In the genomic region with DNA sequence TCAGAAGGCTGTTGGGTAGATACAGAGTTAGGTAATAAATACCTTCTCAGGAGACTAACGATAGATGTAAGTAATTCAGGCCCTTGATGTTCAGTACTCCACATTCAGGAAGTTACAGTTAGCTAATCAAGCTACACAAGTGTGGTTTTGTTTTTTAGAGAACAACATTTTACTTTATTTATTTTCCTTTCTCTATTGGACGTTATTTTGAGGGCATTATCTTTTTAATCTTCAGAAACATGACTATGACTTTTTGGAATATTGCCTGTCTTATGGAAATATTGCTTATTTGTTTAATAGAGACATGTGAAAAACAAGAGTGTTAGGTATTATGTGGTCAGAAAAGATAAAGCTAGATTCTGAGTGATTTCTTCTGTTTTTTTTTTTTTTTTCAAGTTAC, we compare ENCODE assay signal across 40 mouse cellular contexts. TPM values are rescaled to one million over a fixed set of nuclear protein-coding genes. Genes with fewer than 3 reads are reported as not detected.
A peak's percentile ranks its signal among the peaks of the same experiment; 100 is the strongest.
DNase-seq lines count a peak whose midpoint lies in the region; ATAC-seq and TF ChIP-seq lines count a peak whose summit lies in the region.
"Had no signal": no experiment of that assay in that cellular context is flagged by ENCODE, and none has a peak within 500 bp of the region (broad histone marks: within the 10 kb centered on the region; RNA-seq: fewer than 3 reads in every experiment).

No protein-coding gene starts in this region.

- no peak overlapping the region for H3ac ChIP-seq in myocyte (ENCODE audit: control insufficient read depth, insufficient read length)

- H3K79me2 ChIP-seq in heart, adult 2 months (replicated peaks; ENCODE audit: control insufficient read depth, insufficient read depth, low read length): peaks cover 4% of the 10 kb centered on the region; the same call in 1 of the 2 replicates
- peaks cover 70% of the 10 kb centered on the region for H3K79me2 ChIP-seq in myocyte (ENCODE audit: control insufficient read depth, insufficient read depth)

- H3K27ac ChIP-seq in heart, adult 2 months: peak overlapping the region; percentile 67
- no peak overlapping the region for H3K27ac ChIP-seq in heart, embryonic 12.5 days (ENCODE audit: poor library complexity, severe bottlenecking)
- H3K27ac ChIP-seq in forebrain, embryonic 11.5 days (ENCODE audit: low read depth, low read length): no peak overlapping the region
- H3K27ac ChIP-seq: embryonic facial prominence, embryonic 10.5 days; embryonic facial prominence, embryonic 15.5 days; forebrain, embryonic 13.5 days; hindbrain, embryonic 10.5 days; hindbrain, embryonic 15.5 days; liver, embryonic 15.5 days; lung, embryonic 15.5 days; midbrain, embryonic 13.5 days; stomach, embryonic 15.5 days had no signal

- intact Hi-C loops in heart, adult 2 months (cut with DNase I): no loop called here
- intact Hi-C loops in left cerebral cortex, postnatal 10 days (cut with DNase I): no loop called here

- peaks cover 5% of the 10 kb centered on the region for H3K36me3 ChIP-seq in heart, adult 2 months (ENCODE audit: control insufficient read depth, insufficient read depth, low read length)
- H3K36me3 ChIP-seq in heart, embryonic 12.5 days: no peaks in the 10 kb centered on the region
- H3K36me3 ChIP-seq in G1E (replicated peaks): peaks cover 13% of the 10 kb centered on the region
- H3K36me3 ChIP-seq in myocyte (ENCODE audit: control insufficient read depth, insufficient read depth): peaks cover 4% of the 10 kb centered on the region
- H3K36me3 ChIP-seq in forebrain, embryonic 11.5 days (ENCODE audit: control insufficient read depth, insufficient read depth, low read length): no peaks in the 10 kb centered on the region
- H3K36me3 ChIP-seq: embryonic facial prominence, embryonic 10.5 days; embryonic facial prominence, embryonic 15.5 days; hindbrain, embryonic 10.5 days; hindbrain, embryonic 15.5 days; liver, embryonic 15.5 days; lung, embryonic 15.5 days; midbrain, embryonic 13.5 days; stomach, embryonic 15.5 days had no signal

- TF ChIP-seq POLR2A in heart, adult 2 months (IDR thresholded peaks at IDR 0.05; ENCODE audit: insufficient read depth, low read depth, low read length): no peak
- TF ChIP-seq POLR2A in myocyte (IDR thresholded peaks at IDR 0.05; ENCODE audit: insufficient read length, low read depth): no peak

- H3K27me3 ChIP-seq in heart, adult 2 months (ENCODE audit: control insufficient read depth, insufficient read depth, low read length): no peaks in the 10 kb centered on the region
- no peaks in the 10 kb centered on the region for H3K27me3 ChIP-seq in heart, embryonic 12.5 days (replicated peaks)
- H3K27me3 ChIP-seq in G1E (ENCODE audit: insufficient read depth, low read length): no peaks in the 10 kb centered on the region
- H3K27me3 ChIP-seq in myocyte (ENCODE audit: control insufficient read depth, insufficient read depth, insufficient read length): no peaks in the 10 kb centered on the region
- H3K27me3 ChIP-seq in forebrain, embryonic 11.5 days (ENCODE audit: control insufficient read depth, insufficient read depth, low read length): no peaks in the 10 kb centered on the region
- H3K27me3 ChIP-seq: embryonic facial prominence, embryonic 15.5 days; forebrain, embryonic 13.5 days; hindbrain, embryonic 15.5 days; liver, embryonic 15.5 days; lung, embryonic 15.5 days; megakaryocyte, embryonic 14.5 days; midbrain, embryonic 13.5 days; Patski; stomach, embryonic 15.5 days had no signal

- H3K9me3 ChIP-seq in heart, embryonic 12.5 days (replicated peaks): no peaks in the 10 kb centered on the region
- H3K9me3 ChIP-seq in G1E (replicated peaks): no peaks in the 10 kb centered on the region
- H3K9me3 ChIP-seq in forebrain, embryonic 11.5 days (ENCODE audit: control insufficient read depth, low read length): no peaks in the 10 kb centered on the region
- H3K9me3 ChIP-seq: embryonic facial prominence, embryonic 10.5 days; embryonic facial prominence, embryonic 15.5 days; forebrain, embryonic 13.5 days; hindbrain, embryonic 10.5 days; hindbrain, embryonic 15.5 days; liver, embryonic 15.5 days; lung, embryonic 15.5 days; megakaryocyte, embryonic 14.5 days; midbrain, embryonic 13.5 days; stomach, embryonic 15.5 days had no signal

- H3K4me2 ChIP-seq in heart, embryonic 12.5 days: no peak overlapping the region
- H3K4me2 ChIP-seq in myocyte (ENCODE audit: low read depth): peak overlapping the region; percentile 67
- no peak overlapping the region for H3K4me2 ChIP-seq in forebrain, embryonic 11.5 days (ENCODE audit: low read depth, low read length, severe bottlenecking)
- H3K4me2 ChIP-seq: embryonic facial prominence, embryonic 15.5 days; forebrain, embryonic 13.5 days; hindbrain, embryonic 15.5 days; liver, embryonic 15.5 days; lung, embryonic 15.5 days; midbrain, embryonic 13.5 days; stomach, embryonic 15.5 days had no signal

- no peak for TF ChIP-seq CTCF in heart, adult 2 months (IDR thresholded peaks at IDR 0.05)
- TF ChIP-seq CTCF in G1E (IDR thresholded peaks at IDR 0.05; ENCODE audit: low read depth, low read length): no peak

- no peak for ATAC-seq in heart, embryonic 12.5 days (ENCODE audit: insufficient number of reproducible peaks, low FRiP score)
- ATAC-seq in G1E (ENCODE audit: extremely low read depth, insufficient number of reproducible peaks, low FRiP score, poor library complexity, severe bottlenecking): peak; percentile 58
- ATAC-seq in granulocyte monocyte progenitor cell, adult 5-6 weeks (replicated peaks; ENCODE audit: poor library complexity, severe bottlenecking): peak; percentile 74
- no peak for ATAC-seq in forebrain, embryonic 11.5 days (replicated peaks; ENCODE audit: low FRiP score)
- ATAC-seq: forebrain, embryonic 13.5 days; midbrain, embryonic 13.5 days had no signal

- no peak overlapping the region for H3K4me3 ChIP-seq in heart, adult 2 months
- no peak overlapping the region for H3K4me3 ChIP-seq in heart, embryonic 12.5 days
- H3K4me3 ChIP-seq in G1E (ENCODE audit: low read depth, low read length) (no peak overlapping the region), myocyte (no peak overlapping the region)
- no peak overlapping the region for H3K4me3 ChIP-seq in forebrain, embryonic 11.5 days (ENCODE audit: low read depth, low read length)
- H3K4me3 ChIP-seq: embryonic facial prominence, embryonic 10.5 days; embryonic facial prominence, embryonic 15.5 days; forebrain, embryonic 13.5 days; hindbrain, embryonic 10.5 days; hindbrain, embryonic 15.5 days; liver, embryonic 15.5 days; lung, embryonic 15.5 days; megakaryocyte, embryonic 14.5 days; midbrain, embryonic 13.5 days; stomach, embryonic 15.5 days had no signal

- H3K9ac ChIP-seq in heart, adult 2 months (ENCODE audit: low read depth, low read length): no peak overlapping the region
- H3K9ac ChIP-seq in heart, embryonic 12.5 days: no peak overlapping the region
- no peak overlapping the region for H3K9ac ChIP-seq in forebrain, embryonic 11.5 days (ENCODE audit: low read length)
- H3K9ac ChIP-seq: embryonic facial prominence, embryonic 15.5 days; forebrain, embryonic 13.5 days; hindbrain, embryonic 15.5 days; liver, embryonic 15.5 days; lung, embryonic 15.5 days; midbrain, embryonic 13.5 days; stomach, embryonic 15.5 days had no signal

- DNase-seq in heart, adult 2 months: no peak
- DNase-seq in G1E (ENCODE audit: low spot score): no peak
- DNase-seq in thymus, postnatal 10 days (ENCODE audit: low spot score in 2 of 2): no peak
- DNase-seq in left cerebral cortex, postnatal 10 days (ENCODE audit: extremely low spot score in 1 of 2, low spot score in 2 of 2): no peak
- DNase-seq in forebrain, embryonic 11.5 days (ENCODE audit: low spot score): no peak
- DNase-seq: adrenal gland, postnatal 14 days; cerebellum, adult 18-20 months; cerebellum, postnatal 14 days; gastrocnemius, postnatal 25 days; heart, postnatal 14 days; kidney, adult 18-20 months; kidney, postnatal 4 days; liver; right cerebral cortex, postnatal 25 days; thymus, postnatal 14 days had no signal

- H3K4me1 ChIP-seq in heart, adult 2 months (ENCODE audit: control insufficient read depth, insufficient read depth, low read length): peaks cover 7% of the 10 kb centered on the region
- H3K4me1 ChIP-seq in heart, embryonic 12.5 days (replicated peaks): no peaks in the 10 kb centered on the region
- H3K4me1 ChIP-seq in G1E (ENCODE audit: insufficient read depth, low read depth, low read length): peaks cover 22% of the 10 kb centered on the region
- H3K4me1 ChIP-seq in forebrain, embryonic 11.5 days (replicated peaks; ENCODE audit: control insufficient read depth, insufficient read depth, low read length): no peaks in the 10 kb centered on the region
- H3K4me1 ChIP-seq: embryonic facial prominence, embryonic 10.5 days; embryonic facial prominence, embryonic 15.5 days; forebrain, embryonic 13.5 days; hindbrain, embryonic 10.5 days; hindbrain, embryonic 15.5 days; lung, embryonic 15.5 days; midbrain, embryonic 13.5 days; stomach, embryonic 15.5 days had no signal

- WGBS in heart, adult 2 months: 24% methylated on average over 2 of the region's 2 CpGs
- 72% methylated on average over 2 of the region's 2 CpGs for WGBS in heart, embryonic 12.5 days
- WGBS in forebrain, embryonic 11.5 days: 91% methylated on average over 2 of the region's 2 CpGs

- TF ChIP-seq EP300 in heart, adult 2 months (IDR thresholded peaks at IDR 0.05; ENCODE audit: insufficient read depth, low read depth, low read length): no peak

RNA-seq across cellular contexts. Expression of a gene that starts 12.2 kb away (rescaled TPM):
- 10 to 100 TPM; 24.6 to 27.8 TPM for total RNA-seq in heart, adult 2 months (2021)
- polyA plus RNA-seq in heart, adult 2 months (2012; rRNA removed): 7.5 and 11.3 TPM in 2 replicates
- polyA plus RNA-seq in heart, embryonic 12.5 days (2016; fragmentation: Nextera tagmentation; extraction: Ambion mirVana): 17.1 TPM in 2 replicates
- total RNA-seq in G1E (2014; fragmentation: Nextera tagmentation): 87.5 and 91.7 TPM in 2 replicates
- 145 and 147 TPM in 2 replicates for total RNA-seq in G1E (2017)
- 22.4 and 23.4 TPM in 2 replicates for polyA plus RNA-seq in G1E (2012)
- total RNA-seq in granulocyte monocyte progenitor cell, adult 5-6 weeks (2014; fragmentation: Nextera tagmentation): 29.1 and 32.8 TPM in 2 replicates
- total RNA-seq in granulocyte monocyte progenitor cell, adult 5-6 weeks (2017): 32.0 and 41.6 TPM in 2 replicates
- 16.1 TPM for polyA plus RNA-seq in myocyte (2012; fragmentation: generic; extraction: Trizol)
- 10 to 100 TPM; 56.8 to 62.1 TPM for total RNA-seq in left cerebral cortex, postnatal 10 days (2021)
- 19.1 and 20.8 TPM in 2 replicates for polyA plus RNA-seq in forebrain, embryonic 11.5 days (2014; fragmentation: Nextera tagmentation; extraction: Ambion mirVana)

RNA-seq across cellular contexts. Expression of a gene that starts 18.0 kb away (rescaled TPM):
- not detected for total RNA-seq in heart, adult 2 months (2021)
- polyA plus RNA-seq in heart, adult 2 months (2012; rRNA removed): not detected in 2 replicates
- not detected in 2 replicates for polyA plus RNA-seq in heart, embryonic 12.5 days (2016; fragmentation: Nextera tagmentation; extraction: Ambion mirVana)
- total RNA-seq in G1E (2014; fragmentation: Nextera tagmentation) (not detected in 2 replicates), G1E (2017) (not detected in 2 replicates)
- polyA plus RNA-seq in G1E (2012) (not detected in 2 replicates), myocyte (2012; fragmentation: generic; extraction: Trizol) (not detected)
- not detected in 2 replicates for total RNA-seq in granulocyte monocyte progenitor cell, adult 5-6 weeks (2014; fragmentation: Nextera tagmentation)
- not detected in 2 replicates for total RNA-seq in granulocyte monocyte progenitor cell, adult 5-6 weeks (2017)
- not detected for total RNA-seq in left cerebral cortex, postnatal 10 days (2021)
- not detected in 2 replicates for polyA plus RNA-seq in forebrain, embryonic 11.5 days (2014; fragmentation: Nextera tagmentation; extraction: Ambion mirVana)
- total RNA-seq: adrenal gland, postnatal 14 days; gastrocnemius, postnatal 25 days; heart, adult 8-10 months; heart, postnatal 14 days; layer of hippocampus, postnatal 10 days; left cerebral cortex, adult 8-10 months; monocyte, adult 5-6 weeks; neutrophil, adult 5-6 weeks had no signal
- polyA plus RNA-seq: embryonic facial prominence, embryonic 10.5 days; embryonic facial prominence, embryonic 15.5 days; forebrain, embryonic 13.5 days; heart, embryonic 14.5 days; hindbrain, embryonic 10.5 days; hindbrain, embryonic 15.5 days; intestine, embryonic 14.5 days; kidney, embryonic 16.5 days; limb, embryonic 11.5 days; liver, embryonic 15.5 days; lung, embryonic 15.5 days; midbrain, embryonic 13.5 days; neural tube, embryonic 11.5 days; Patski; stomach, embryonic 15.5 days; urinary bladder, adult 2 months had no signal

RNA-seq across cellular contexts. Expression of a gene that starts 30.4 kb away (rescaled TPM):
- 1 to 10 TPM; 2.3 to 2.4 TPM for total RNA-seq in heart, adult 2 months (2021)
- polyA plus RNA-seq in heart, adult 2 months (2012; rRNA removed): 1.8 and 2.4 TPM in 2 replicates
- 5.0 TPM in 2 replicates for polyA plus RNA-seq in heart, embryonic 12.5 days (2016; fragmentation: Nextera tagmentation; extraction: Ambion mirVana)
- total RNA-seq in G1E (2014; fragmentation: Nextera tagmentation): 24.9 and 30.0 TPM in 2 replicates
- 49.5 and 68.6 TPM in 2 replicates for total RNA-seq in G1E (2017)
- 10.7 and 13.5 TPM in 2 replicates for polyA plus RNA-seq in G1E (2012)
- total RNA-seq in granulocyte monocyte progenitor cell, adult 5-6 weeks (2014; fragmentation: Nextera tagmentation): 5.0 and 6.9 TPM in 2 replicates
- 5.8 and 7.0 TPM in 2 replicates for total RNA-seq in granulocyte monocyte progenitor cell, adult 5-6 weeks (2017)
- 4.5 TPM for polyA plus RNA-seq in myocyte (2012; fragmentation: generic; extraction: Trizol)
- total RNA-seq in left cerebral cortex, postnatal 10 days (2021): 10 to 100 TPM; 12.9 to 14.3 TPM
- 16.4 and 18.1 TPM in 2 replicates for polyA plus RNA-seq in forebrain, embryonic 11.5 days (2014; fragmentation: Nextera tagmentation; extraction: Ambion mirVana)
- total RNA-seq: monocyte, adult 5-6 weeks had no signal

Comparison
In these comparisons a context has a peak if more than half of its experiments do, and no peak if none do; other contexts are left out.
1. ATAC-seq: peak in G1E (single experiment) and granulocyte monocyte progenitor cell, adult 5-6 weeks (single experiment); none in heart, embryonic 12.5 days (single experiment) and forebrain, embryonic 11.5 days (single experiment).